Mouse (Mus musculus): ENCODE results near the gene Avpi1. TPM values are rescaled to one million over a fixed set of nuclear protein-coding genes. Genes with fewer than 3 reads are reported as not detected.

The Avpi1 gene
- total RNA-seq (2023; ENCODE audit: inconsistent age), result 2.2 to 5.8 TPM (median 3.4 TPM) in 4 replicates

DNA sequence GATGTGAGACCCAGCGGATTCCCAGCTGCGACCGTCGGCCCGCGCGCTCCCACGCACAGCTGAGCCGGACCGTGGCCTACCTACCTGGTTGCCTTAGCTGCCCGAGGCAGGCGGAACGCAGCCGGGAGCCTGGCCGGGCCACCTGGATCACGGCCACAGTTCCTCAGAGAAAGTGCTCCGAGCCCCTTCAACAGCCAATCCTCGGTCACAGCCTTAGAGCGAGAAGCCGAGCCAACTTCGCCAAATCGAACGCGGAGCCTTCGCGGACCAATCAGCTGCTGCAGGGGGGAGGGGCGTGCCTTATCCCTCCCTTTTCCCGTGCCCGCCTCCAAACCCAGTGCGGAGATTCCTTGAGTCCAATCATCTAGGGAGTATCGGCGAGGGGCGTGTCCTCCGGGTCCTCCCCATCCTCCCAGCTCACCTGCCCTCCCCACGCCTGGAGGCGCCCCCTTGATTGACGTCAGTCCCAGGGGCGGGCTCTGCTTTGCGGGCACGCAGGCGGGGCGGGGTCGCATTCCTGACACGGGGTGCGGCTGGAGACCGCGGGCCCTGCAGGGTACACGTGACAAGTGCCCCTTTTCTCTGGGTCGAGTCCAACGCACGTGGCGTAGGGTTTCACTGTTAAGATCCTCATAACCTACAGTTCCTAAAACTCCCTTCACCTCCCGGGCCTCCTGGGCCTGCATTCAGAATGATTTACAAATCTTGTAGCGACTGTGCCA is at the start of gene Avpi1:
Gene Avpi1 (minus strand): TSS at position 273 of the 722 bp plus-strand sequence.

DNA sequence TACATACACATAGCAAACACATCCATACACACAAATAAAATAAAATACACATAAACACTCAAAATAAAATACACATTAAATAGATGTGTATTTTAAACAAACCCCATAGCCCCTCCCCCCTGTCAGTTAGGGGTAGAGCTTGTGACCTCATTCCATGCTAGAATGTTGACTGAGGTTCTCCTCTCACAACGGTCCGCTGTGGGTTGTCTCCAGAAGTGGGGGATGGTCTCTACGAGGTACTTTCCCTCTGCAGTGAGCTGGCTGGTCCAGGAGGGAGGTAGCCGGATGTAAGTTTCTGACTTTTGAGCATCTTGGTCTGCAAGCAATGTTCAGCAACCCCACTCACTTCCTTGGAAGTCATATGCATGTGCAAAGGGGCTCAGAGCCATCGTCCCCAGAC is 34.9 kb upstream of the Avpi1 start, which contains the start of gene Zfyve27:
Gene Zfyve27 (plus strand): TSS at position 188 of the 400 bp plus-strand sequence.

DNA sequence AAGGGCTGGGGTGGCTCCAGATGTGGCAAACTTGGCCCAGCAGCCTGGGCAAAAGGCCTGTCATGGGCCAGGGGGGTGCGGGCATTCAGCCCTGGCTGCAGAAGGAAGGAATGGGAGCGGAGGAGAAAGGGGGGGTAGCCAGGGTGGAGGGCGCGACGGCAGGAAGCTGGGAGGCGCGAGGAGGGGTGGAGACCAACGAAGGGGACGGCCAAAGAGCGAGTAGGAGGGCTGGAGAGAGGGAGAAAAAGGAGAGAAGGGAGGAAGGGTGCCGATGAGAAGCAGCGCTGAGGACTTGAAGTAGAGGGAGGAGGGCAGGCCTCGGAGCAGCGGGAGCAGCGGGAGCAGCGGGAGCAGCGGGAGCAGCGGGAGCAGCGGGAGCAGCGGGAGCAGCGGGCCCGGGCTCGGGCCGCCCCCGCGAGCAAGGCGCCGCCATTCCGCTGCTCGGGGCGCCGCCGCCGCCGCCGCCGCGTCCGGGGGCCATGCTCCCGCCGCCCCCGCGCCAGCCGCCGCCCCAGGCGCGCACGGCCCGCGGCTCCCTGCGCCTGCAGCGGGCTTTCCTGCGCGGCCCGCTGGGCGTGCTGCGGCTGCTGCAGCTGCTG is 18.4 kb upstream of the Avpi1 start, which contains the start of gene Marveld1:
Gene Marveld1 (plus strand): TSS at position 231 of the 599 bp plus-strand sequence.

DNA sequence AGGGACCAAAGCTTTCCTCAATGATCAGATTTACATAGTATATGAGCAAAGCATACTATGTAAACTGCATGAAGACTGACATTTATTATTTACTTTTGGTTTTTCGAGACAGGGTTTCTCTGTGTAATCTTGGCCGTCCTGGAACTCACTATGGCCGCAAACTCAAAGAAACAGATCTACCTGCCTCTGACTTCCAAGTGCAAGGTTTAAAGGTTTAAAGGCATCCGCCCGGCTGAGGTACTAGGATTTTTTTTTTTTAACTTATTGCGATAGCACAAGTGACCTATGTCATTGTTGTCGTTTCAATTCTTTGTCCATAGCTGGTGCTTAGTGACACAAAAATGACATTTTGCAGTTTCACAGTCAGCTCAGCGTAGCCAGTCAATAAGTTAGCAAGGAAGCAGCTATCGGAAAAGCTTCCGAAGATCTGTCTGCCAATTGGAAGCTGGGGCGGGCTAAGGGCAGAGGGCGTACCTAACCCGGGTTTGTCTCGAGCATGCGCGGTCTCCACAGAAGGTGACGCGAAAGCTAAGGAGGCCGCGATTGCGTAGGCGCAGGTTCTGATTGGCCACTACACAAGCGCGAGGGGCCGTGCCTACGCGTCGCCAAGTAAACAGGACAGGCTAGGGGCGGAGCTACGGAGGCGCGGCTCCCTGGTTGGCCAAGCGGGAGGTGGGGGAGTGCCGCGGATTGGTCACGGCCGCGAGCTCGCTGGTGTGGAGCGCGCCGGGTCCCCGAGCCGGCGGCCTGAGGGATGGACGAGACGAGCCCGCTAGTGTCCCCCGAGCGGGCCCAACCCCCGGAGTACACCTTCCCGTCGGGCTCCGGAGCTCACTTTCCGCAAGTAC is 38.9 kb downstream of the Avpi1 start, which contains the start of gene Pi4k2a:
Gene Pi4k2a (plus strand): TSS at position 723 of the 848 bp plus-strand sequence.

GRCm38 (mm10) chr19:42086166-42086565 is 42.7 kb downstream of the Avpi1 start, which contains the start of gene Morn4:
Gene Morn4, minus strand, starts transcription at chr19:42086357.

Other genes starting within 250 kb of the Avpi1 start
- gene Rrp12, start 232.9 kb downstream of the Avpi1 start, total RNA-seq (2023; ENCODE audit: inconsistent age), result 34.8 to 39.3 TPM (median 37.1 TPM) in 4 replicates
- gene Pgam1, start 217.1 kb downstream of the Avpi1 start, total RNA-seq (2023; ENCODE audit: inconsistent age), result 86.8 to 97.9 TPM (median 93.3 TPM) in 4 replicates
- gene Exosc1, start 195.6 kb downstream of the Avpi1 start, total RNA-seq (2023; ENCODE audit: inconsistent age), result 40.0 to 50.6 TPM (median 46.0 TPM) in 4 replicates
- 28.6 to 39.4 TPM (median 35.1 TPM) in 4 replicates for gene Zdhhc16, start 195.6 kb downstream of the Avpi1 start, total RNA-seq (2023; ENCODE audit: inconsistent age)
- 67.2 to 95.1 TPM (median 86.5 TPM) in 4 replicates for gene Mms19, start 147.9 kb downstream of the Avpi1 start, total RNA-seq (2023; ENCODE audit: inconsistent age)
- gene Ubtd1, start 147.3 kb downstream of the Avpi1 start, total RNA-seq (2023; ENCODE audit: inconsistent age), result 5.3 to 9.2 TPM (median 6.3 TPM) in 4 replicates
- not detected in 4 replicates for gene Ankrd2, start 93.1 kb downstream of the Avpi1 start, total RNA-seq (2023; ENCODE audit: inconsistent age)
- not detected in 4 replicates for gene Hoga1, start 83.4 kb downstream of the Avpi1 start, total RNA-seq (2023; ENCODE audit: inconsistent age)
- gene 4933411K16Rik, start 76.8 kb downstream of the Avpi1 start, total RNA-seq (2023; ENCODE audit: inconsistent age), result not detected in 4 replicates
- gene Morn4, start 42.7 kb downstream of the Avpi1 start, total RNA-seq (2023; ENCODE audit: inconsistent age), result not detected in 4 replicates
- 42.6 to 49.7 TPM (median 45.9 TPM) in 4 replicates for gene Pi4k2a, start 38.6 kb downstream of the Avpi1 start, total RNA-seq (2023; ENCODE audit: inconsistent age)
- 0.45 to 1.2 TPM (median 0.84 TPM) in 4 replicates for gene Marveld1, start 18.3 kb upstream of the Avpi1 start, total RNA-seq (2023; ENCODE audit: inconsistent age)
- 72.1 to 92.5 TPM (median 83.6 TPM) in 4 replicates for gene Zfyve27, start 34.9 kb upstream of the Avpi1 start, total RNA-seq (2023; ENCODE audit: inconsistent age)
- gene Sfrp5, start 73.2 kb upstream of the Avpi1 start, total RNA-seq (2023; ENCODE audit: inconsistent age), result not detected in 4 replicates
- gene Golga7b, start 118.5 kb upstream of the Avpi1 start, total RNA-seq (2023; ENCODE audit: inconsistent age), result not detected in 4 replicates